Mouse (Mus musculus) B cell, adult 2 months (primary cell): Measurements from ENCODE around the gene G6pc2.

Experiments
- DNase-seq, 2 experiments: peaks; one replicate each; pipeline ENCODE4 v3.0.0; 2022

Gene G6pc2

GRCm38 (mm10) chr2:69244924-69245323 lies 34.1 kb downstream of the G6pc2 start:
- no peak for DNase-seq

GRCm38 (mm10) chr2:69247081-69247480 lies 36.2 kb downstream of the G6pc2 start:
- DNase-seq, result no peak

- DNase-seq, result no peak
These were observed 37.4 kb downstream of the G6pc2 start for GRCm38 (mm10) chr2:69248221-69248755.

- no peak for DNase-seq
These were observed 53.3 kb downstream of the G6pc2 start for GRCm38 (mm10) chr2:69264069-69264618.

GRCm38 (mm10) chr2:69275875-69276274 lies 65.0 kb downstream of the G6pc2 start:
- no peak for DNase-seq
